Mouse (Mus musculus) retina, adult 2 months (tissue): ENCODE data around the gene Igf2r.

Experiments
- DNase-seq: peaks from one replicate; pipeline ENCODE4 v3.0.0-alpha.2; 2012; ENCODE audit warnings: low read depth, low spot score

Igf2r gene

GRCm38 (mm10) chr17:12750591-12751170, 18.8 kb downstream of the Igf2r start:
- no peak for DNase-seq

- DNase-seq, result no peak
Observed at GRCm38 (mm10) chr17:12749421-12750367, 19.8 kb downstream of the Igf2r start.

GRCm38 (mm10) chr17:12745761-12746160, 23.7 kb downstream of the Igf2r start:
- no peak for DNase-seq

GRCm38 (mm10) chr17:12744071-12744470, 25.4 kb downstream of the Igf2r start:
- no peak for DNase-seq

- DNase-seq, result no peak
Observed at GRCm38 (mm10) chr17:12742151-12742908, 27.1 kb downstream of the Igf2r start.

GRCm38 (mm10) chr17:12741218-12741968, 28.1 kb downstream of the Igf2r start:
- DNase-seq, result peak; percentile 60

GRCm38 (mm10) chr17:12740317-12740716, 29.1 kb downstream of the Igf2r start:
- DNase-seq, result no peak

GRCm38 (mm10) chr17:12739516-12739915, 29.9 kb downstream of the Igf2r start:
- no peak for DNase-seq

- no peak for DNase-seq
Observed at GRCm38 (mm10) chr17:12737934-12738333, 31.5 kb downstream of the Igf2r start.

GRCm38 (mm10) chr17:12734205-12734857, 35.1 kb downstream of the Igf2r start:
- DNase-seq, result no peak

- DNase-seq, result no peak
Observed at GRCm38 (mm10) chr17:12733128-12733527, 36.3 kb downstream of the Igf2r start.

- DNase-seq, result no peak
Observed at GRCm38 (mm10) chr17:12728536-12728935, 40.9 kb downstream of the Igf2r start.

- DNase-seq, result no peak
Observed at GRCm38 (mm10) chr17:12727748-12728147, 41.7 kb downstream of the Igf2r start.

GRCm38 (mm10) chr17:12725871-12726270, 43.6 kb downstream of the Igf2r start:
- DNase-seq, result no peak

GRCm38 (mm10) chr17:12724767-12725744, 44.4 kb downstream of the Igf2r start:
- DNase-seq, result no peak

GRCm38 (mm10) chr17:12723986-12724766, 45.3 kb downstream of the Igf2r start:
- DNase-seq, result no peak

- DNase-seq, result no peak
Observed at GRCm38 (mm10) chr17:12722622-12723021, 46.8 kb downstream of the Igf2r start.

- DNase-seq, result no peak
Observed at GRCm38 (mm10) chr17:12721118-12721886, 48.2 kb downstream of the Igf2r start.
